Mouse (Mus musculus) olfactory bulb, adult 2 months (tissue): ENCODE results near the gene Cx3cl1.

Source experiments
- CTCF ChIP-seq: fragments of 200-500 bp; IDR thresholded peaks from 2 replicates; pipeline ENCODE4 v1.5.1; 2012; ENCODE audit warnings: low read depth, mild to moderate bottlenecking, low read length, moderate library complexity; ENCODE audit not compliant: insufficient read depth
- POLR2A ChIP-seq: fragments of 200-500 bp; IDR thresholded peaks from 2 replicates; pipeline ENCODE4 v1.6.1; 2012; ENCODE audit warnings: mild to moderate bottlenecking, low read depth, low read length, moderate library complexity; ENCODE audit not compliant: insufficient read depth

DNA sequence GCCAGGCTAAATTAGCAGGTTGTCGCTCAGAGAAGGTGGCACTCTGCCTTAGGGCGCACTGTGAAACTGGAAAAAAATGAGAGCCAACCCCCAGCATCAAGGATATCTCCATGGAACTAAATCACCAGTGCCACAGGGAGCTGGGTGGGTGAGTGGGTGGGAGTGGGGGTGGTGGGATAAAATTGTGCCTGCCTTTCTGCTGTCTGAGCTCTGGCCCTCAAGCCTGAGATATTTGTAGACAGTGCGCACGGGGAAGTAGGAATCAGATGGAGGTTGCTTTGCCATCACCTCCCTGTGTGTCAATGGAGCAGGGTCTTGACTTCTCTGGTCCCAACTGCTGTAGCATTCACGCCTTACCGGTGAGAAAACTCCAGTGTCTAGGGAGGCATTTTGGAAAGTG lies 1.2 kb downstream of the Cx3cl1 start:
- TF ChIP-seq POLR2A, result no peak
- TF ChIP-seq CTCF, result no peak
